Mouse (Mus musculus): ENCODE results near the gene Chst8.

Chst8 gene

GRCm38 (mm10) chr7:34775659-34776058, 36.9 kb downstream of the Chst8 start:
- CTCF ChIA-PET: interaction anchor here in 2 of 4 experiments (0.6 to 1.0 kb wide), 3 partner anchors 15 to 454 kb away, joined by 3 to 4 read pairs (median 4); no protein-coding TSS in a partner anchor
- POLR2A ChIA-PET: interaction anchor here in 3 of 4 experiments (0.7 to 2.5 kb wide), 12 partner anchors 10 to 204 kb away, joined by 3 to 10 read pairs (median 4); partner anchors contain the start of gene Chst8 (in 1 of the 3)

DNA sequence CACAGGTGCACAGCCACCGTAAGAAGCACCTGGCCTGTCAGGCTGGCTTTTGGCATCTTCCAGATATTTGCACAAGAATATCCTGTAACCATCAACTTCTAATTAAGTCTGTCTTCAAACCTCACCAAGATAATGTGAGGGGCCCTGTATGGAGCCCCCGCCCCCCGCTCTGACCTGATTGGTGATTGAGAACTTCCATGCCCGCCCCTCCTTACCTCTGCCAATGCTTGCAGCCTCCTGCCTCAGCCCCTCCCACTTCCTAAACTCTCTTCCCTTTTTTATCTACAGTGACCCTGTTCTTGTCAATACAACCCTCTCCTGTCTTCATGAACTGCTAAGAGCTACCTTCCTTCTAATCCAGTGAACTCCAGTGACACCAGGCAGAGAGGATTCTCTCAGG, 37.6 kb downstream of the Chst8 start:
- ChIA-PET CTCF (no interaction called here), POLR2A (interaction anchor here in 3 of 4 experiments (0.7 to 2.5 kb wide), 8 partner anchors 14 to 137 kb away, joined by 3 to 10 read pairs (median 6); partner anchors contain the start of gene Chst8 (in 1 of the 3))

DNA sequence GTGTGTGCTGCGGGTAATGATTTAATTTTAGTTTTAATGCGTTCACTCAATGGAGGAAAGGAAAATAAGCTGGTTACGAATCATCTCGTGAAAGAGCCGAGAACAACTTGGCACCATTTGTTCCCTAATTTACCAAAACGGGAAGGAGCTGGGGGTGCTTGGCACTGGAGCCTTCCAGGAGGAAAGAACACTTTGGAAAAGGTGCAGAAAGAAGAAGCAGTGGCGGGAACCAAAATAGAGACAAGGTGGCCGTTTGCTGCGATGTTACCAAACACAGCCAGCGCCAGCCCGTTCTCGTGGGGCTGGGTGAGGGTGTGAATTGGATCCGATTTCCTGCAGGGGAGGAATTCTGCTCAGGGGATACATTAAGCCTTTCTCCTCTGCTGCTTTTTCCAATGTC, 38.5 kb downstream of the Chst8 start:
- CTCF ChIA-PET: interaction anchor here in 1 of 4 experiments (0.5 kb wide), 1 partner anchor 26 kb away, joined by 3 read pairs; no protein-coding TSS in a partner anchor
- POLR2A ChIA-PET: interaction anchor here in 3 of 4 experiments (0.6 to 2.5 kb wide), 4 partner anchors 24 to 78 kb away, joined by 3 to 10 read pairs (median 4); no protein-coding TSS in a partner anchor

DNA sequence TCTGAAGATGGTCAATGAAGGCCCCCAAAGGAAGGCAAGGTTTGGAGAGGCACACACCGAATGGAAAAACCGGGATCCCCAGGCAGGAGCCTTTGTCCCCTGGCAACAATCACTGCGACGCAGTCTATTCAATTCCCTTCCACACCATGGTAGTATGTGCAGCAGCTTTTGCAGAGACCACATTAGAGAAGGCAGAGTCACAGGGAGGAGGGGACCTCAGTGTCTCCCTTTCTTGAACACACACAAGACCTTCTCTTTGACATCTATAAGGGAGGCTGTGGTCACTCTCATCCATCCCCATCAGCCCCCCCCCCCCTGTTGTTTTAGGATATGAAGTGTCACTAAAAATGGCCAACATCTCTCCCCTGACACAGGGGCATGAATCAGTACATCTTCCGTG, 39.2 kb downstream of the Chst8 start:
- ChIA-PET POLR2A (interaction anchor here in 2 of 4 experiments (0.6 to 1.2 kb wide), 2 partner anchors 52 to 77 kb away, joined by 3 read pairs; no protein-coding TSS in a partner anchor), CTCF (no interaction called here)

DNA sequence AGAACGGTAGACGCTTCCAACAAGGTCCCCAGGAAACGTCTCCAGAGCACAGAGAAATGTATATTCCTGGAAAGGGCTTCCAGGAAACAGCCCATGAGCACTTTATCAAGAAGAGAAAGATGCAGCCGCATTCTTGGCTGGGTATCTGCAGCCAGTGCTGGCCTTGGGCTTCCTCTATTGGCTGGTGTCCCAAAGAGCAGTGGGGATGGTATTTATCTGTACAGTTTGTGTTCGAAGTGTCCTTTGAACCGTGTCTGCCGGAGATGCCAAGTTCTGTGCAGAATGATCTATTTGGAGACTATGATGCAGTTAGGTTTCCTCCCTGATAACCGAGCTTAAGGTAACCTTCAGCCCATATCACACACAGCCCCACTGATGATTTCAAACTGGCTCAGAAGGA, 43.0 kb downstream of the Chst8 start:
- CTCF ChIA-PET: no interaction called here
- POLR2A ChIA-PET: interaction anchor here in 1 of 4 experiments (1.0 kb wide), 1 partner anchor 26 kb away, joined by 3 read pairs; no protein-coding TSS in a partner anchor

- POLR2A ChIA-PET: no interaction called here
- CTCF ChIA-PET: interaction anchor here in 3 of 4 experiments (0.5 to 1.4 kb wide), 4 partner anchors 26 to 94 kb away, joined by 3 to 4 read pairs (median 3); no protein-coding TSS in a partner anchor
Observed at GRCm38 (mm10) chr7:34764250-34765148, 48.0 kb downstream of the Chst8 start.

GRCm38 (mm10) chr7:34759378-34759822, 53.1 kb downstream of the Chst8 start:
- ChIA-PET POLR2A (interaction anchor here in 3 of 4 experiments (0.6 to 1.6 kb wide), 9 partner anchors 9 to 987 kb away, joined by 3 to 5 read pairs (median 3); no protein-coding TSS in a partner anchor), CTCF (interaction anchor here (0.6 to 2.6 kb wide), 10 partner anchors 10 to 868 kb away, joined by 3 to 12 read pairs (median 4); no protein-coding TSS in a partner anchor)

GRCm38 (mm10) chr7:34758721-34759120, 53.8 kb downstream of the Chst8 start:
- CTCF ChIA-PET: interaction anchor here in 3 of 4 experiments (0.6 to 2.6 kb wide), 5 partner anchors 9 to 38 kb away, joined by 3 to 12 read pairs (median 3); no protein-coding TSS in a partner anchor

DNA sequence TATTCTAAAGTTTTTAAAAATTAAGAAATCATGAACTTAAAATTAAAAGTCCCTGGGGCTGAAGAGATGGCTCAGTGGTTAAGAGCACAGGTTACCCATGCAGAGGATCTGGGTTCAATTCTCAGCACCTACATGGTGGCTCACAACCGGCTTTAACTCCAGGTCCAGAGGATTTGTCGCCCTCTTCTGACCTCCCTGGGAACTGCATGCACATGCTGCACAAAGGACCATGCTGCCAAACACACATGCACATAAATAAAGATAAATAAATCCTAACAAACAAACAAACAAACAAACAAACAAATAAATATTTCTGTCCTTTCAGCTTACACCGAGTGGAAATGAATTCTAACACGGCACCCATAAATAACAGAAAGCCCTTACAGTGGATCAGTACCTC, 55.0 kb downstream of the Chst8 start:
- POLR2A ChIA-PET: interaction anchor here in 1 of 4 experiments (0.6 to 1.6 kb wide), 3 partner anchors 14 to 72 kb away, joined by 3 to 9 read pairs (median 3); no protein-coding TSS in a partner anchor
- CTCF ChIA-PET: interaction anchor here in 2 of 4 experiments (0.6 to 1.5 kb wide), 4 partner anchors 9 to 24 kb away, joined by 3 to 4 read pairs (median 4); no protein-coding TSS in a partner anchor

More at GRCm38 (mm10) chr7:34758721-34759120, 53.8 kb downstream of the Chst8 start:
- POLR2A ChIA-PET: interaction anchor here in 3 of 4 experiments (0.6 to 1.6 kb wide), 6 partner anchors 9 to 988 kb away, joined by 3 to 4 read pairs (median 3); no protein-coding TSS in a partner anchor

GRCm38 (mm10) chr7:34753140-34753886, 59.2 kb downstream of the Chst8 start:
- ChIA-PET CTCF (interaction anchor here in 1 of 4 experiments (1.1 to 1.6 kb wide), 2 partner anchors 24 to 76 kb away, joined by 3 to 4 read pairs; no protein-coding TSS in a partner anchor), POLR2A (interaction anchor here in 2 of 4 experiments (1.2 to 6.8 kb wide), 3 partner anchors 10 to 83 kb away, joined by 5 to 42 read pairs (median 7); no protein-coding TSS in a partner anchor)

- ChIA-PET POLR2A (interaction anchor here in 3 of 4 experiments (0.5 to 6.8 kb wide), 6 partner anchors 9 to 1268 kb away, joined by 3 to 42 read pairs (median 6); no protein-coding TSS in a partner anchor), CTCF (interaction anchor here in 3 of 4 experiments (0.6 to 1.6 kb wide), 4 partner anchors 25 to 184 kb away, joined by 3 to 4 read pairs (median 4); no protein-coding TSS in a partner anchor)
Observed at GRCm38 (mm10) chr7:34752151-34752762, 60.3 kb downstream of the Chst8 start.

DNA sequence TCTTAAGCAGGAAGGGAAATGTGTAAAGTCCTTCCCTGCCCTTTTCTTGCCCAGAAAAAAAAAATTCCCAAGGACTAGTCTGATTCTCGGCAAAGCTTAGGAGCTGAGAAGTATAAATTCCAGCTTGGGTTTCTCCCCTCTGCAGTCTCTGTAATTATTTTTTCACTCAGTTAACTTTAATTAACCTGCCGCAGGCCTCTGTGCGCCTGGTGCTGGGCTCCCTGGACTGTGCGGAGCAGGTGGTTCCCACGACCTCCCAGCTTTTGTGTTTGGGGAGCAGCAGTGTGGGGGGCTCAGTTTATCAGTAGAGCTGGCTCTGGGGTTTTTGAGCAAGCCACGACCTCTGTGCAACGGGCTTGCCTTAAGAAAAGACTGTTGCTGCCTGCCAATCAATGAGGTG, 62.2 kb downstream of the Chst8 start:
- POLR2A ChIA-PET: interaction anchor here in 3 of 4 experiments (0.7 to 6.8 kb wide), 8 partner anchors 9 to 29 kb away, joined by 3 to 42 read pairs (median 4); no protein-coding TSS in a partner anchor
- CTCF ChIA-PET: interaction anchor here (0.6 to 5.2 kb wide), 15 partner anchors 8 to 450 kb away, joined by 3 to 34 read pairs (median 3); no protein-coding TSS in a partner anchor

DNA sequence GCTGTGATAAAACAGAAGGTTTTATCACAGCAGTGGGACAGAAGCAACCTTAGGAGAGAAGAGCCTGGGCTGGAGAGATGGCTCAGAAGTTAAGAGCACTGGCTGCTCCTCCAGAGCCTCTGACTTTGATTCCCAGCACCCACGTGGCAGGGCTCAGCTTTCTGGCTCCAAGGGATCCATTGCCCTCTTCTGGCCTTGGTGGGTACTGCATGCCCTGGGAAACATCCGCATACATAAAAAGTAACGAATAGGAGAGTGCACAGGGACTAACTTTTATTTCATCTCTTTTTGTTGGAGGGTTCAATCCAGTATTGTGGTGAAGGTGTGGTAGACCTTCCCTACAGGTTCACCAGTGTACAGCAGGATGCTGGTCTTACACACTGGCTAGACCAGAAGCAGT, 62.8 kb downstream of the Chst8 start:
- POLR2A ChIA-PET: interaction anchor here in 2 of 4 experiments (0.5 to 6.8 kb wide), 8 partner anchors 9 to 28 kb away, joined by 3 to 42 read pairs (median 5); no protein-coding TSS in a partner anchor
- CTCF ChIA-PET: interaction anchor here (0.6 to 5.2 kb wide), 18 partner anchors 9 to 100 kb away, joined by 3 to 34 read pairs (median 4); no protein-coding TSS in a partner anchor

- CTCF ChIA-PET: interaction anchor here (0.6 to 5.2 kb wide), 40 partner anchors 9 to 678 kb away, joined by 3 to 34 read pairs (median 4); no protein-coding TSS in a partner anchor
- POLR2A ChIA-PET: interaction anchor here in 3 of 4 experiments (0.6 to 6.8 kb wide), 17 partner anchors 8 to 178 kb away, joined by 3 to 42 read pairs (median 4); partner anchors contain the start of gene Chst8 (in 1 of the 3)
Observed at GRCm38 (mm10) chr7:34748501-34748900, 64.0 kb downstream of the Chst8 start.

DNA sequence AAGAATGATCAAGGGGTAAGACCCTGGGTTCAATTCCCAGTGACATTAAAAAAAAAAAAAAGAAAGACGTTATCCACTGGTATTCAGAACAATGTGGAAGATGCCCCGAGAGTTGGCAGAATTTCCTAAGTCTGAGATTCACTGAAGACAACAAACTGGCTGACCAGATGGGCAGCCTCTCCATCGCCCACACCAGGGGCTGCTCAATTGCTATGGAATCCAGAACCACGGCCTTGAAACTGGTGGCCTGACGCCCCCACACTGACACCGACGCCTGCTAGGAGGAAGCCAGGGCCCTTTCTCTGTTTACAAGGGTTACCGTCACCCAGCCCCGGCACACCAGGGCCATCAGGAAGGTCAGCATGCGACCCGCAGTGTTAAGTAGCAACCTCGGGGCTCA, 64.8 kb downstream of the Chst8 start:
- CTCF ChIA-PET: interaction anchor here (0.6 to 5.2 kb wide), 17 partner anchors 8 to 915 kb away, joined by 3 to 34 read pairs (median 4); no protein-coding TSS in a partner anchor

GRCm38 (mm10) chr7:34746586-34746985, 65.9 kb downstream of the Chst8 start:
- CTCF ChIA-PET: interaction anchor here in 1 of 4 experiments (0.6 to 5.2 kb wide), 3 partner anchors 11 to 71 kb away, joined by 3 to 34 read pairs (median 27); no protein-coding TSS in a partner anchor
- POLR2A ChIA-PET: interaction anchor here in 2 of 4 experiments (0.8 to 1.8 kb wide), 9 partner anchors 8 to 357 kb away, joined by 3 to 17 read pairs (median 3); no protein-coding TSS in a partner anchor

More for the DNA sequence above, 64.8 kb downstream of the Chst8 start:
- POLR2A ChIA-PET: interaction anchor here (0.6 to 6.8 kb wide), 11 partner anchors 15 to 373 kb away, joined by 3 to 42 read pairs (median 4); partner anchors contain the start of gene Chst8 (in 1 of the 4)

Data from embryonic stem cell, embryonic (primary cell).